Mouse (Mus musculus): ENCODE data around the gene Oasl2.

DNA sequence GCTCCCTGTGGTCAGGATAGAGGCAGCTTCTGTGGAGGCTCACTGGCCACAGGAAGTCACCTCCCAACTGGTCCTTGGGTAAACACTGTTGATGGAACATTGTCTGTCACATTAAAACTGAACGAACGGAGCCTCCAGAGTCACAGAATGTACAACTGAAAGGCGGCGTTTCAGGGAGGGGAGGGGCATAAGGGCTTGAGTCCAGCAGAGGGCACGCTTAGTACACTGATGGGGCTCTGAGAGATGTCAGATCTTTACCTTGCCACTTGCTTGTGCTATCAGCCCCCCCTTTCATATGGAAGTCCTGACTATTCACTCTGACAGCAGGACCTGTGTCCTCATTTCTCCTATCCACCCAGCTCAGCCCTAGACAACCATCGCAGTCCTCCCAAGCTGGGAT lies 20.9 kb upstream of the Oasl2 start:
- TF ChIP-seq CTCF (IDR thresholded peaks at IDR 0.05; ENCODE audit: low read depth) (peak; percentile 48), EP300 (IDR thresholded peaks at IDR 0.05; ENCODE audit: low read depth) (no peak)

Measured in heart, postnatal 0 days (tissue).